Mouse (Mus musculus) embryonic facial prominence, embryonic 11.5 days (tissue): Measurements from ENCODE around the gene Igbp1. TPM values are rescaled to one million over a fixed set of nuclear protein-coding genes. Genes with fewer than 3 reads are reported as not detected.

ENCODE experiments used
- ATAC-seq: fragments of 200-750 bp; cut with Nextera tagmentation; replicated peaks from 2 replicates; pipeline ENCODE4 v1.8.0; 2017; ENCODE audit warnings: low read depth; ENCODE audit not compliant: insufficient number of reproducible peaks, low FRiP score, low TSS enrichment
- DNase-seq: peaks from one replicate; pipeline ENCODE4 v3.0.0-alpha.2; 2015; ENCODE audit warnings: low spot score
- H3K27ac ChIP-seq: fragments of 300-500 bp; sonication (generic); replicated peaks from 2 replicates; pipeline ENCODE4 v1.5.1; 2014; ENCODE audit warnings: mild to moderate bottlenecking, low read depth, low read length, control low read depth
- H3K27me3 ChIP-seq: fragments of 300-500 bp; sonication (generic); 2 replicates; pipeline ENCODE4 v1.6.1; 2014; ENCODE audit warnings: mild to moderate bottlenecking, low read length, moderate library complexity, mixed read lengths; ENCODE audit not compliant: control insufficient read depth, insufficient read depth
- H3K36me3 ChIP-seq: fragments of 300-500 bp; sonication (generic); replicated peaks from 2 replicates; pipeline ENCODE4 v1.6.1; 2014; ENCODE audit warnings: low read depth, mild to moderate bottlenecking, low read length, moderate library complexity, mixed read lengths; ENCODE audit not compliant: control insufficient read depth, insufficient read depth
- H3K4me1 ChIP-seq: fragments of 300-500 bp; sonication (generic); 2 replicates; pipeline ENCODE4 v1.6.1; 2014; ENCODE audit warnings: low read length, mixed read lengths; ENCODE audit not compliant: control insufficient read depth, insufficient read depth
- H3K4me2 ChIP-seq: fragments of 300-500 bp; sonication (generic); 2 replicates; pipeline ENCODE4 v1.6.1; 2014; ENCODE audit warnings: low read depth, mild to moderate bottlenecking, control low read depth, low read length, moderate library complexity
- H3K4me3 ChIP-seq: fragments of 300-500 bp; sonication (generic); 2 replicates; pipeline ENCODE4 v1.5.1; 2014; ENCODE audit warnings: low read depth, low read length, control low read depth
- H3K9ac ChIP-seq: fragments of 300-500 bp; sonication (generic); replicated peaks from 2 replicates; pipeline ENCODE4 v1.6.1; 2014; ENCODE audit warnings: mild to moderate bottlenecking, control low read depth, low read length
- H3K9me3 ChIP-seq: fragments of 300-500 bp; sonication (generic); replicated peaks from 2 replicates; pipeline ENCODE4 v1.6.1; 2016; ENCODE audit warnings: mild to moderate bottlenecking, low read length, inconsistent platforms, mixed read lengths; ENCODE audit not compliant: control insufficient read depth
- WGBS: fragments of 180-500 bp; shearing (Covaris S2); extraction: QIAGEN DNeasy Blood & Tissue Kit; methylation state at CpG from one replicate; pipeline ENCODE4 v1.1.7; 2014; 5-methylcytosine and 5-hydroxymethylcytosine counted together
- polyA plus RNA-seq: library from polyadenylated mRNA; unstranded; fragments of >200 nt; fragmentation: Nextera tagmentation; extraction: Ambion mirVana; gene quantifications from 2 replicates; pipeline ENCODE4 v1.2.1, GENCODE M21; 2014

The Igbp1 gene
- polyA plus RNA-seq, 1 experiment from 2014 or later: 48.2 TPM

DNA sequence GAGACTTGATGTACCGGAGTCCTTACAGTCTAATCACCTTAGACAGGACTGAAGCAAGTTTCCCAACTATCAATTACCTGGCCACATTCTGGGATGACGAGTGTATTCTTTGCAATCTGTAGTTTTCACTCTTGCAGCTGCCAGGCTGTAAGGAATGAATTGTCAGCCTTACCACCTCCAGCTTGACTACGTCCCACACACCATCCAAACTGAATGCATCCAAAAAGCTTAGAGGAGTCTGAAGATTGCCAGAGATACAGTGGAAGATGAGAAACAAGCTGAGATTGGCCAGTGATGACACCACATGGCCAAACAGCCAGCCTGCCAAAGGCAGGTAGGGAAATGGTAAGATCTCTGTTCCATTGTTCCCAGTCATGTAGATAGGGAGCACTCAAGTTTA lies 71.6 kb downstream of the Igbp1 start:
- Histone ChIP-seq H3K9ac (no peak overlapping the region), H3K4me3 (no peak overlapping the region), H3K4me2 (no peak overlapping the region), H3K4me1 (no peaks in the 10 kb centered on the region), H3K27ac (no peak overlapping the region), H3K9me3 (no peaks in the 10 kb centered on the region), H3K36me3 (no peaks in the 10 kb centered on the region), H3K27me3 (no peaks in the 10 kb centered on the region)
- no peak for ATAC-seq
- WGBS: 93% methylated on average over 3 of the region's 3 CpGs
- DNase-seq: no peak

Other genes starting within 250 kb of the Igbp1 start
- 0.25 TPM in 1 of 2 replicates, not detected in the other for gene Otud6a, start 65.3 kb upstream of the Igbp1 start, polyA plus RNA-seq
- 0.10 and 0.55 TPM in 2 replicates for gene Awat2, start 51.6 kb upstream of the Igbp1 start, polyA plus RNA-seq
- not detected in 2 replicates for gene Dgat2l6, start 30.5 kb downstream of the Igbp1 start, polyA plus RNA-seq
- not detected in 2 replicates for gene Awat1, start 78.0 kb downstream of the Igbp1 start, polyA plus RNA-seq
- gene P2ry4, start 100.6 kb downstream of the Igbp1 start, polyA plus RNA-seq: not detected in 2 replicates
- gene Arr3, start 111.2 kb downstream of the Igbp1 start, polyA plus RNA-seq: not detected in 2 replicates
- 52.0 and 61.4 TPM in 2 replicates for gene Kif4, start 131.4 kb downstream of the Igbp1 start, polyA plus RNA-seq
- gene Pdzd11, start 132.3 kb downstream of the Igbp1 start, polyA plus RNA-seq: 131 and 132 TPM in 2 replicates
- 3.3 and 4.3 TPM in 2 replicates for gene Gdpd2, start 235.6 kb downstream of the Igbp1 start, polyA plus RNA-seq